Mouse (Mus musculus): ENCODE measurements at regions not wholly inside any gene's neighbourhood (a gene's known extent, or its start where the extent isn't known, plus 50 kb on each side); places are given as distances from the start of the nearest gene placed in this dataset.

DNA sequence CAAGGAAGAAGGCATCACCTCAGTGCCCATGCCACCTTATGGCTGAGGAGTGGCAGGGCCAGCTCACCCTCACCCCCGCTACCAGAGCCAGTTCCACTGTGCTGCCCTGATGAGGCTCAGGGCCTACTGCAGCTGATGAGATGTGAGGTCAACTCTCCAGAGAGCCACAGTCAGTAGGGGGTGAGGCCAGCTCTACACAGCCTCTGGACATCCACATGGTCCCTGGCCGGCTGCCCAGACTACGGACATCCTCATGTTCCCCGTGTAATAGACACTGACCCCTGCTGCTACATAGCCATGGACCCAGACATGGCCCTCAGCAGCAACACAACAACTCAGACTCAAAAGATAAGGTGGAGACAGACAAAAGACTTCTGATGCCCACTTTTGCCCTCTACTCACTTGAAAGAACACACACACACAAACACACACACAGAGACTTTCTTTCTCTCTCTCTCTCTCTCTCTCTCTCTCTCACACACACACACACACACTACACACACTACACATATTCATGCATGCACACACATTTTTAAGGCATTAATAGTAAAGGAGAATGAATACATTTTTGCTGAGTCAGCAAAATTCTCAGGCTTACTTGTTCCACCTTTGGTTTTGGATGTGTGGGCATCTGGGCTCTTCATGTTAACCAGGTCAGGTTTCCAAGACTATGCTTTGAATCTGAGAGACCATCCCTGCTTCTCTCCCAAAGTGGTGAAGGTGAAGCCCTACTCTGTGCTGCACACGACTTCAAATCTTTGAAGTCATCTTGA is 604.4 kb upstream of the Nrp1 start:
- no peak for DNase-seq (ENCODE audit: low spot score)

DNA sequence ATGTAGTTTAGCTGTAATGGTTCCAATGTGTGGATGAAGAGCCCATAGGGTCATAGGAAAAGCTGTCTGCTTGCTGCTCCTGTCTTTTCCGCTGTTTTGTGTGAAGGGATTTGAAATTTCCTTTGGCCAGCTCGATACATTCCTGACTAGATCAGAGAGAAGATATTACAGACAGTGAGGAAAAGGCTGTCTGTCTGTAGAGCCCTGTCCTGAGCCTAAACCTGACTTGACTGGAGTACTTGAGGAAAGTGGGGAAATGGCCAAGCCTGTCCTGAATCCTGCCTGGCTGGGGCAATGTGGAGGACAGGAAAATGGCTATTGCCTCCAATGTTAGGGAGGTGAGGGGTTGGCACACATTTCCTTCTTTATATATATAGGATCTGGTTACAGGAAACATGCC is 601.0 kb upstream of the Nrp1 start:
- DNase-seq (ENCODE audit: low spot score): no peak

DNA sequence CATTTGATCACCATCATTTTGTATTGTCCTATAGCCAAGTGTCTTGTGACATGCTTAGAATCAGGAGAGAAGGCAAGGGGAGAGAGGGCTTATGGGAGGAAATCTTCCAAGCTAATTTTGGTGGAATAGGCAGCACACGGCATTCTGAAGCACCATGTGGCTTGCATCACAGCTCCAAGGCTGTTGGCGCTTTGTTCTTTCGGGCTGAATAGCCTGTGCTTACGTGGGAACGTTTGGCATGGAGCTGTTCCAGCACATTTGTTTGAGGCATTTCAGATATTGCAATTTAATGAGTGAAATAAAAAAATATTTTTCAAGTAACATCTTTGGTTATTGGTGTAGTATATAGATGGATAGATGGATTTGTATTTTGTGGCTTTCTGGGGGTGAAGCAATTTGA is 598.5 kb upstream of the Nrp1 start:
- no peak for DNase-seq (ENCODE audit: low spot score)

DNA sequence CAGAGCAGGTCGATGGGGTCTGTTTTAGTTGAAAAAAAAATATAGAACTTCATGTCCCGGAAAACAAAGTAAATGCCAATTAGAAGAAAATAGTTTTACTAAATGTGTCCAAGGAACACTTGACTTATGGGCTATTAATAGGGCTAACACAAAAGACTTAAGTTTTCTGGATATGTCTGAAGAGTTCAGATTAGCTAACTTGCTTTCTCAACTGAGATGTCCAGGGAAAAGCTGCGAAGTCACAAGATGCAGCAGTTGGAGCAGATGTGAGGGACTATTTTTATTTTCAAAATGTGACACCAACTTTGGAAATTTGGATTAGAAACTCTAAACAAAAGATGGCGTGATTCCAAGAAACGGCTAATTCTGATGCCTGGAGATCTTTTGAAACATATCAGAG is 593.2 kb upstream of the Nrp1 start:
- DNase-seq (ENCODE audit: low spot score): no peak

DNA sequence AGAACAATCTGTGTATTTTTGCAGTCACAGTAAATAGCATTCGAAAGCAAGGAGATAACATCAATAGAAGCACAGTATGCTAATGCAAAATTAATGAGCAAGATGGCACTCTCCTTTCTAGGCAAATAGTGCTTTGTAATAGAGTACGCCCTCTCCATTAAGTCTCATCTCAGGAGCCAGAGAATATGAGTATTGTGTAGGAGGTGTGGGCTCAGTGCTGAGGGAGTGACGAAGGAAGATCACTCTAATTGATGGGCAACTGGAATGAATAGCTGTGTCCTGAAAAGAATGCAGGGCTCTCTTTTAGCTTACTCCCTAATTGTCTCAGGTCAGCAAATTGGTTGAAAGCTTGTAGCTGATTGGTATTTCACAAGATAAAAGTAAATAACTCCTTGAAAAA is 590.1 kb upstream of the Nrp1 start:
- DNase-seq (ENCODE audit: low spot score): no peak

DNA sequence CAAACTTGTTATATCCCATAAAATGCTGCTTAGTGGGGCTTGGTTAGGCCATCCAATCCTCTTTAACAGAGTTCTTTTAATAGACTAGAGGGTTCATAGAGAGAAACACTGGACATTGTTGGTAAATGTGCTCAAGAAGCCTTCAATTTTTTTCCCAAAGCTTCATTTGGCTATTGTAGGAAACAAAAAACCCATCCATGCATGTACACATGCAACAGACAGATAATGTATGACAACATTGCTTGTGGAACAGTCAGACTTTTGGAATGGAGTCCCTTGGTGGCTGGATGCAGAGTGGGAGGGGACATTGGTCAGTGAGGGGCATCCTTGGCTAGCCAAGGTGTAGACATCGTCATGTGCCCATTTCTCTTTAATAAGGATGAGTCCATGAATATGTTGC is 588.8 kb upstream of the Nrp1 start:
- no peak for DNase-seq (ENCODE audit: low spot score)

DNA sequence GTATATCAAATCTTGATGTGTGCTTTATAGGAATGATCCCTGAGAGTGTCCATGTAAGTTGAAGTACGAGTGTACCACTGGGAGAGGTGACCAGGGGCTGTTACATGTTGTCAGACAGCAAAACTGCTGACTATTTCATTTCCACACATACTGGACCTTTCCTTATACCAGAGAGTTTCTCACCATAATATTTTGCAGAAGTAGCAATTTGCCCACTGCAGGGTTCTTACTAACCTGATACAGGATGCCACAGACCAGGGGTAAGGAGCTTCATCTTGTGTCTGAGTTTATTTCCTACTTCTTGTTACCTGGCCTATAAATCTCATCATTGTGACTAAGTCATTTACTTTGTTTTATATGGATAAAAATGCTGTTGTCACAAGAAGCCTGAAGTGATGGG is 586.6 kb upstream of the Nrp1 start:
- DNase-seq (ENCODE audit: low spot score): no peak

DNA sequence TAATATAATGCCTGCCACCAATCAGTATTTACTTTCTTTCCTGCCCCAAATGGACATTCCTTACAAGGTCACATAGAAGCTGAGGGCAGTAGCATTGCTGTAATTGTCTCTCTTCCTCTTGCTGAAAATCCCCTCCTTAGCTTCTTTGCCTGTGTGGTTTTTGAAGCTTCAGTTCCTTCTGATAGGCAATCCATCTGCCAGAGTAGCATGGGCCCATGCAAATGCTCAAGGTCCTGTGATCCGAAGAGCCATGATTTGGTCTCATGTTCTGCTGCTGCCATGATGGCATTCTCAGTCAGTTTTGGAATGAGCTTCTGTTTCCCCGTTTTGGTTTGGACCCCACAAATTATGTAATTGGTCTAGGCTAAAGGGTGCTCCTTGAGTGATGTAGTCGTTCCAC is 586.0 kb upstream of the Nrp1 start:
- DNase-seq (ENCODE audit: low spot score): no peak

DNA sequence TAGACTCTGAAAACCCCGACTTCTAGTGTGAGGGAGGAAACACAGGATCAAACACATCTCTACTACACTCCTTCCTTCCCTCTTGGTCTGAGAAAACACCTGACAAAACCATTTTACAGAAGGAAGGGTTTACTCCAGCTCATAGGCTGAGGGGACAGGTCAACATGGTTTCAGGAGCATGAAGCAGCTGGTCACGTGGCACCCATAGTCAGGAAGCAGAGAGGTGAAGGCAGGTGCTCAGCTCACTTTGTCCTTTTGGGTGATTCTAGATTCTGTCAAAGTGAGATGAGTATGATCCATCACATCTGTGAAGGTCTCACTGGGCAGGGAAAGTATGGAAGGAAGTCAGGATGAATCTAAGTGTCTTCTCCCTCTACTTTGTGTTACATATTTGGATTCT is 585.5 kb upstream of the Nrp1 start:
- DNase-seq (ENCODE audit: low spot score): no peak

DNA sequence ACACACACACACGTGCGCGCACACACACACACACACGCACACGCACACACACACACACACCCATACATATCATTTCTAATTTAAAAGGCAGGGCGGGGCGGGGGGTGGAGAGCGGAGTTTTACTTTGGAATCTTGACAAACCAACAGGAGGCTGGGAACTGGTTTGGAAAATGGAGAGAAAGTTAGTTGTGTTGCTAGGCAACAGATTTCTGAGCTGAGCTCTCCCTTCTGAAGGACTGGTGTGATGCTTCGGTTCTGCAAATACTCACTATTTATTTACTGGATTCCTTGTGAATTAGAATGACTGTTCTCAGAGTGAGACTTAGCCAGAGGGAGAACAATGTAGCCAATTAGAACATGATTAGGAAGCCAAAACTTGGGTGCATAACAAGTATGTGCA is 583.8 kb upstream of the Nrp1 start:
- no peak for DNase-seq (ENCODE audit: low spot score)

DNA sequence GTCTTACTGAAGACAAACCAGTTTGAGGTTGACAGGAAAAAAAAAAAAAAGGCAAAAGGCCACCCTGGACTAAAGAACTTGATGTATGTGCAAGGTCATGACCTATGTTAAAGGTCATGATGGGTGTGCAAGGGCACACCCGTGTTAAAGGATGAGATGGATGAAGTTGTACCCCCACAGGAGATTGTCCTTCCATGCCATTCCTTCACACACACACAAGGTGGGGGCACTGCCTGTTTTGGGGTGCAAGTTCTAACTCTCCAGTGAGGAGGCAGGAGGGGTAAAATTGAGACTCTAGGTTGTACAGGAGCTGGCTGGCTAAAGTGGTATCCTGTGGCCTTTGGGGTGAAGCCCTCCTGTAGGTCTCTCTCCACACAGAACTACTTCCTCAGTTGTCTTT is 583.2 kb upstream of the Nrp1 start:
- no peak for DNase-seq (ENCODE audit: low spot score)

DNA sequence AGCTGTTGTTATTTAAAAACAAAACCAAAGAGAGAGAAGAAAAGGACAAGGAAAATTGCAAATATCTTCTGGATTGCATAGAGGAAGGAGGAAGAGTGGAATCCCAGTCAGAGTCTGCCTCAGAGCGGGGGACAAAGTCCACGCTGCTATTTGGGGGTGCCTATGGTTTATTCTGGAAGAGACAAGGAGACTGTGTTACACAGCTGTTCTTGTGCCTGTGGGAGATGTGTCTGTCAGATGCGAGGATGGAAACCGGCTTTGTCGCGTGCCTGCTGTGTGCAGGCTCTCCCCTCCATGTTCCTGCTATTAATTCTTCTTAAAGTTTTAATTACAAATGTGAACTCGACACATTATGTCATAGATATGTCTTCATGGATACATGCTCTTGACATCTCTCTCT is 582.7 kb upstream of the Nrp1 start:
- no peak for DNase-seq (ENCODE audit: low spot score)

DNA sequence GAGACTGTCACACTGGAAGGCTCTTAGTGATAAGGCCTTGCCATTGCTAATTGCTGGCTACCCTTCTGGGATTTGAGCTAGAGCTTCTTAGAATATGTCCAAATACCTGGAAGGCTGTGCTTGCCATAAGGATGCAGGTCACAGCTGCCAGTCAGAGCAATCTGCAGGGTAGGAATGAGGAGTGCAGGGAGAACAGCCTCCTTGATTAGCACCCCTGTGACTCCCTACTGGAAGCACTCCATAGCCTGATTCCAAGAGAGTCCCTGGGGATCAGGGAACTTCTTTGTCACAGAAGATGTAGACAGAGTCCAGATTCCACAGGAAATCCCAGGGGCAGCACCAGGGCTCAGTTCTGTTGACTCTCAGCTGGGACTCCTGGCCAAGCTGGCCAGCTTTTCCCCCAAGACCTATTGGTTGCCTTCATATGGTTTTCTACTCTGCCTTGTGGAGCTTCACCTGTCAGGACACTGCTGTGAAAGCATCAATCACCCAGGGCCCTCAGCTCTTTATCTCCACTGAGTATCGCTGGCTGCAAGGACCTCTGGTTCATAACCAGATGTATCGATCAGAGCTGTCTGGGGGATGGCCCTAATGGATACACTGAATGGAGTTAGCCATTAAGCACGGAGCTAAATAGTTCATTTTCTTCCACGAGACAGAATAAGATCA is 579.9 kb upstream of the Nrp1 start:
- DNase-seq (ENCODE audit: low spot score): no peak

DNA sequence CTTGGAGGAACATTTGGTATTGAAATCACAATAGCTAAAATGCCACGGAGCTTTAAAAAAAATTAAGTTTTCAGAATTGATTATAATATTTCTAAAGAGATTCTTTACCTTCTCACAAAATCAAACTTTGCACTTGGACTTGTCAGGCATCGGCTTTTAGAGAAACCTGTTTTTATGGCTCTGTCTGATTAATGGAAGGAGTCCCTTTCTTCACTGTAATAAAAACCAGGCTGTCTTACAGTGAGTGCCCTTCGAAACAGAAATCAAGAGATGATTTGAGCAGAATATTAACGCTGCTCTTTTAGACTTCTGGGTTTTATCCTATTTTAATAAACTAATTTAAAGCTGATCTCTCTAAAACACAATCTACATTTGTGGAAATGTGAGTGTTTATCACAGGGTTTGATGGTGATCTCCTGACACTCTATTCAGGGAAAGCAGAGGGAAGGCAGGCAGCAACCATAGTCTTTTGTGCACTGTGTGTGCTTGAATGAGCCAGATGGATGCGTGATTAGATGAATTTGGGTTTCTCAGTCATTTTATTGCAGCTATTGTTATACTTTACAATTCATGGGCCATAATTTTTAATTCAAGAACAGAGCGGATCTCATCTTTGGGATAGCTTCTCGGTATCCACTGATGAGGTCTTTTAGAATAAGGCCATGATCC is 579.2 kb upstream of the Nrp1 start:
- no peak for DNase-seq (ENCODE audit: low spot score)

DNA sequence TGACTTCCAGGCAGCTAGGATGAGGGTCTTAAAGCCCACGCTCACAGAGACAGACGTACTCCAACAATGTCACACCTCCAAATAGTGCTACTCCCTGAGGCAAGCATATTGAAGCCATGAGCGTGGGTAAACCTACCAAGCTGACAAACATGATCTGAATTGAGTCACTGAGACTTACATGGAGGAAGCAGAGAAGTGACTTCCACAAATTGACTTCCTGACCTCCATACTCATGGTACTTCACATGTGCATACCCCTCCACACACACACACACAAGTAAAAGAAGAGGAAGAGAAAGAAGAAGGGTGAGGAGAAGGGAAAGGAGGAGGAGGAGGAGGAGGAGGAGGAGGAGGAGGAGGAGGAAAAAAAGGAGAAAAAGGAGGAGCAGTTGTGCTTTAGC is 577.8 kb upstream of the Nrp1 start:
- DNase-seq (ENCODE audit: low spot score): no peak

DNA sequence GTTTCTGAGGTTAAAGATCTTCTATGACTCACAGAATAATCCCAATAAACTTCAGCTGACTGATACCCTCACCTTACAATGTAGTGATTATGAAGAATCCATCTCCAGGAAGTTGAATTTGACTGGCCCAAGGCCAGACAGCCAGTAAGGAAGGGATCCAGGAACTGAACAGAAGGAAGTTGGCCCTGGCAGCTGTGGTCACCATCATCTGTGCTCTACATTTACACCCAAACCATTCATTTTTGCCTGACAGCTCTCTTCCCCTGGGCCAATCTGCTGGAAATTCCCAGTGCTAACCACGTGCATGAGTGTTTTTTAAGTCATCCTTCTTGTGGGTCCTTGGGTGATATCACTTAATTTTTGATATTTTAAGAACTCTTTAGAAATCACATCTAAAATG is 577.4 kb upstream of the Nrp1 start:
- no peak for DNase-seq (ENCODE audit: low spot score)

DNA sequence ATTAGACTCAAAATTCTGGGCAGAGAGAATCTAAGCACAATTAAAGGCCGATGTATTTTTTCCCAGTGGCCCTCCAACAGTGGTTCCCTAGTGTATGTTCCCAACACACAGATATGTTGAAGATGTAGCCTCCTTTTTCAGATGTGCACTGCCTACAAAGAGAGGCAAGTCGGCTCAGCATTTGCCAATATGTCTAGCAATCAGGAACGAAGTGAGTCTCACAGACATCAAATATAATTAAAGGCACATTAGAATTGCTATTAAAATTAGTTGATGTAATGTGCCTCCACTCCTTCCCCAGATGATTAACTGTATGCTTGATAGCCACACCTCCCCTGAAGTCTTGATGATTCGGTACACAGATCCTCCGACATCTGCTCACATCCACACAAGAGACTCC is 565.8 kb upstream of the Nrp1 start:
- no peak for DNase-seq (ENCODE audit: low spot score)

DNA sequence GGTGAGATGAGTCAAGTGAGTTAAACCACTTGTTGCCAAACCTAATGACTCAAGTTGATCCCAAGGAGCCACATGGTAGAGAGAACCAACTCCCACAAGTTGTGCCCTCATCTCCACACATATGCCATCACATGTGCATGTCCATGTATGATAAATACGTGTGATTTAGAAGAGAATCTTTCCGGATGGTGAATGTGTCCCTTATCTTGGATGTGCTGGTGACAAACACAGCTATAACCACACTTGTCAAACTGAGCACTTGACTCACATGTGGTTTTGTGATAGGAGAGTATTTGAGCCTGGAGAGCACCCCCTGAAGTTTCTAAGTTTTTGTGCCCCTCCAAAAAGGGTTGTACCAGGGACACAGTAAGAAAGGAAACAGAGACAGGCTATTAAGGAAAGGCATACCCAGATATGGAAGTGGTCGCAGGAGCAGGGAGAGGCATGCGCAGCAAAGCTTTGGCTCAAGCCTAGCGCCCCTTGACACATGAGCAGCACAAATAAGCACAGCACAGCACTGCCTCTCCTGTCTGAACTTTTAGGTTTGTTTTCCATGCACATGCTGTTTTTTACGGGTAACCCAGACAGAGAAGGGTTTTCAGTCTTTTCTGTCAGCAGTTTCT is 558.4 kb upstream of the Nrp1 start:
- no peak for DNase-seq (ENCODE audit: low spot score)

DNA sequence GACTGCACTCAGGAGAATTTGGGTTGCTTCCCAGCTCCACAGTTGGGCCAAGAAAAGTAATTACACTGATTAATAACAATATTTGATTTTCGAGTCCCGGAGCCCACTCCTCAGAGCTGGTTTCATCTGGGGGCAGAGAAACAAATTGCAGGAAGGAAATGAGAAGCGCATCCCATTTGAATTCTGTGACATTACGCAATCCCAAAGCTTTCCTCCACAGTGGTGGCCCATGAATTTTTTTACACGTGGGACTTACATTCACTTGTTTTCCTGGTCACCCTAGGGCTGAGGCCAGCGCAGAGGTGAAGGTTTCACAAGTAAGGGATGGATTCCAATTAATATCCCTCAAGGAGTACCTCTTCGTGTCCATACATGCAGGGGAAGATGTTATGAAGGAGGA is 556.3 kb upstream of the Nrp1 start:
- DNase-seq (ENCODE audit: low spot score): no peak

DNA sequence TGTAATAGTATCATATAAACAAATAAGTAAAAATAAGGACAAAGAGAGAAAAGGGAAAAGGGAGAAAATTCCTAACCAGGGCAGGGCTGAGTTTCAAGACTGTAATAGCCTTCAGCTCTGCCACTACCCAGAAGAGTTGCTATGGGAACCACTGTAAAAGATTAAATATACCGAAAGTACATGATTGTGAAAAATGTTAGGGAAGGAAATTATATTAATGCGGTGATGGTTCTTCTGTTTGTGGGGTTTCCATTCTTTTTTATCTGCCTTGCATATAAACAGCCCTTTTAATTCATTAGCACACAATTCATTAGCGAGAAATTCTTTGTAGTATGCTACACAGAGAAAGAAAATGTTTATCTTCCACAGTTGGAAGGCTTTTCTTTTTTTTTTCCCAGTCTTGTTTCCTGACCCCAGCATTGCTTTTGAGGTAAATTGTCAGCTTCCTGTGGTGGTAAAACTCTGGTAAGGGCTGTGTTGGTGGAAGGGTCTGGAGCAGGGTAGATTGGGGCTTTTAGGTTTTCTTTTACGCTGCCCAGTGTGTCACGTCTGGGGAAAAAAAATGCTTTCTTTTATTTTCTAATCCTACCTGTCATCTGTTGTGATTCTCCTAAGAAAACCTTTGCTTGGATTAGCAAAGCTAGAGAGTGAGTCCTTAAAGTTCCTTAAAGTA is 555.6 kb upstream of the Nrp1 start:
- DNase-seq (ENCODE audit: low spot score): no peak

DNA sequence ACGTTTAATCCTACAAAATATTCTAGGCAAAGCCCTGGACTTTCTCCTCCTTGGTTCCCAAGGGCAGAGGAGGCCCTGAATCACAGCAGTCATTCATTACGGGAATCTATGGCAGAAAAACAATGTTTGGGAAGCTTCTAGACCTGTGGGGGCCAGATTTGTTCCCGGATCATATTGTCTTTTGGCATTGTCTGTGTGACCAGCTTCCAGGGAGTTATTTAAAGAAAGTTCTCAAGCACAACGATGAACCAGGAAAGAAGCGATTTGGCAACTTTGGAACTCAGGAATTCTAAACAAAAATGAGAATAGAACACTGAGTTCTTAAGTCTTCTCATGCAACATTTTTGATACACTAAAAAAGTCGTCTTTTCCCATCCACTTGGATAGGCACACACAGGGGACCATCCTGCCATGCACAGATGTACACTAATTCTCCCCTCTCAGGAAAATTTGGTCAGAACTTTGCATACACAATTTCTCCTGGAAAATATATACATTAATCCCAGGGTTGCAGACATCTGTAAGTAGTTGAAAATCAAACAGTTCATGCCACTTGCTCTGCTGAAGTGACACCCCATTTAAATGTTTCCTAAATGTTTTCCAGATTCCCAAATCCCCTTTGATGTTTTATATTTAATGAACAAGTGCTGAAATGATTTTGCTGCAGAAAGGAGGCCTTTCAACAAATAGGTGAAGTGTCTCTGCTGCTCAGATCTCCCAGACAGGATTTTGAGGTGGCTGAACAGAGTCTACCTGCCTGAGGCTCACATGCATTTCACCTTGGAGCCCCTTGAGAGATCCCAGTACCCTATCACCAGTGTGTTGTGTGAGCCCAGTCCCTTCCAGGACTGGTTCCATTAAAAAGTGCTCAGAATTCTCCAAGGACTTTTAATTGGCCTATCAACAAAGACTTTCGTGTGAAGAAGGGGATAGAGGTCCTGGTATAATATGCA is 548.9 kb upstream of the Nrp1 start:
- DNase-seq (ENCODE audit: low spot score): no peak
